Mouse (Mus musculus) MN1 (cell line): ENCODE measurements around the gene Gjb5.

Source experiments
- DNase-seq: peaks from one replicate; pipeline ENCODE4 v3.0.0-alpha.2; 2016; ENCODE audit warnings: low spot score

Gjb5 gene

GRCm38 (mm10) chr4:127306915-127307314 lies 51.1 kb downstream of the Gjb5 start:
- DNase-seq, result no peak
